Mouse (Mus musculus) Patski (cell line): ENCODE measurements around the gene S100a9. TPM values are rescaled to one million over a fixed set of nuclear protein-coding genes. Genes with fewer than 3 reads are reported as not detected.

ENCODE experiments used
- ATAC-seq: fragments of 100-300 bp; one replicate; pipeline ENCODE4 v1.8.0; 2021
- CTCF ChIA-PET: fragments of 350-600 bp; sonication (Branson Sonifier 250); formaldehyde crosslinking; loops from one replicate; lab custom pipeline; 2022; ENCODE audit warnings: inconsistent platforms; lab: Charles Lee
- POLR2A ChIA-PET: fragments of 350-600 bp; sonication (Branson Sonifier 250); formaldehyde crosslinking; loops from one replicate; lab custom pipeline; 2022; ENCODE audit warnings: antibody characterized with exemption, inconsistent platforms; lab: Charles Lee
- DNase-seq: peaks from one replicate; pipeline ENCODE4 v3.0.0-alpha.2; 2011; ENCODE audit warnings: low read depth, low spot score
- H3K27me3 ChIP-seq: fragments of 371-371 bp; one replicate; pipeline ENCODE4 v1.5.1; 2021
- CTCF ChIP-seq: fragments of 100-300 bp; IDR thresholded peaks from one replicate; pipeline ENCODE4 v1.5.1; 2021
- in situ Hi-C: fragments of 300-500 bp; cut with MboI; formaldehyde crosslinking; loops from 3 replicates; pipeline ENCODE4 v1.11.1; 2018; ENCODE audit warnings: low pct_unique_long_range_greater_than_20kb, mixed read lengths
- polyA plus RNA-seq: library from polyadenylated mRNA; unstranded; gene quantifications from one replicate; pipeline ENCODE4 v1.2.3, GENCODE M21; 2021

S100a9 gene
- polyA plus RNA-seq, 1 experiment from 2014 or later = not detected

DNA sequence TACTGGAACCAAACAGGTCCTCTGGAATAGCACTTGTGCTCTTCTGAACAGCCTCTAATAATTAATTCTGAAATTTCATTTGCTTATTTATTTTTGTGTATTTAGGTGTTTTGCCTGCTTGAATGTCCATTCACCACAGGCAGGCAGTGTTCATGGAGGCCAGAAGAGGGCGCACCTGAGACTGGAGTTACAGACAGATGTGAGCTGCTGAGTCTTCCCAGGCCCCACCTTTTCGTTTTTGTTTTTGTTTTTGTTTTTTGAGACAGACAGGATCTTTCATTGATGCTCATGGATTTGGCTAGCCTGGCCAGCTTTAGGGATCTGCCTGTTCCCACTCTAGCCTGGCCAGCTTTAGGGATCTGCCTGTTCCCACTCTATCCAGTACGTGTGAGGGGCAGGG, 51.3 kb downstream of the S100a9 start:
- peak; percentile 92 for TF ChIP-seq CTCF
- no peak for ATAC-seq
- DNase-seq = no peak
- POLR2A ChIA-PET = interaction anchor here (0.8 kb wide), 1 partner anchor 151 kb away, joined by 3 read pairs; no protein-coding TSS in a partner anchor
- H3K27me3 ChIP-seq = no peaks in the 10 kb centered on the region
- CTCF ChIA-PET = interaction anchor here (0.7 to 1.0 kb wide), 4 partner anchors 9 to 48 kb away, joined by 3 to 8 read pairs (median 6); no protein-coding TSS in a partner anchor
- in situ Hi-C loops = no loop called here

Other genes starting within 250 kb of the S100a9 start
- gene Npr1, start 229.9 kb downstream of the S100a9 start, polyA plus RNA-seq = 5.3 TPM
- gene Ilf2, start 219.6 kb downstream of the S100a9 start, polyA plus RNA-seq = 129 TPM
- gene Snapin, start 204.7 kb downstream of the S100a9 start, polyA plus RNA-seq = 104 TPM
- 145 TPM for gene Chtop, start 186.2 kb downstream of the S100a9 start, polyA plus RNA-seq
- gene S100a1, start 181.3 kb downstream of the S100a9 start, polyA plus RNA-seq = 190 TPM
- 54.3 TPM for gene S100a13, start 181.3 kb downstream of the S100a9 start, polyA plus RNA-seq
- 0.19 TPM for gene S100a14, start 168.9 kb downstream of the S100a9 start, polyA plus RNA-seq
- 164 TPM for gene S100a16, start 158.5 kb downstream of the S100a9 start, polyA plus RNA-seq
- 7.0 TPM for gene S100a3, start 135.1 kb downstream of the S100a9 start, polyA plus RNA-seq
- not detected for gene S100a2, start 105.5 kb downstream of the S100a9 start, polyA plus RNA-seq
- not detected for gene Gm42674, start 93.8 kb downstream of the S100a9 start, polyA plus RNA-seq
- gene S100a4, start 92.0 kb downstream of the S100a9 start, polyA plus RNA-seq = 44.0 TPM
- not detected for gene S100a5, start 87.2 kb downstream of the S100a9 start, polyA plus RNA-seq
- gene S100a6, start 82.8 kb downstream of the S100a9 start, polyA plus RNA-seq = 10,815 TPM
- 4.9 TPM for gene S100a7a, start 41.7 kb downstream of the S100a9 start, polyA plus RNA-seq
- gene S100a8, start 26.7 kb downstream of the S100a9 start, polyA plus RNA-seq = not detected
- 0.04 TPM for gene Pglyrp4, start 31.2 kb upstream of the S100a9 start, polyA plus RNA-seq
- gene Gm5849, start 82.2 kb upstream of the S100a9 start, polyA plus RNA-seq = not detected